Mouse (Mus musculus): ENCODE results near the gene Ppat.
"Not testable (repeated sequence)": the region's sequence is repeated elsewhere in the genome, so short reads cannot be mapped to it uniquely, and the experiment has no call there.

Gene Ppat

DNA sequence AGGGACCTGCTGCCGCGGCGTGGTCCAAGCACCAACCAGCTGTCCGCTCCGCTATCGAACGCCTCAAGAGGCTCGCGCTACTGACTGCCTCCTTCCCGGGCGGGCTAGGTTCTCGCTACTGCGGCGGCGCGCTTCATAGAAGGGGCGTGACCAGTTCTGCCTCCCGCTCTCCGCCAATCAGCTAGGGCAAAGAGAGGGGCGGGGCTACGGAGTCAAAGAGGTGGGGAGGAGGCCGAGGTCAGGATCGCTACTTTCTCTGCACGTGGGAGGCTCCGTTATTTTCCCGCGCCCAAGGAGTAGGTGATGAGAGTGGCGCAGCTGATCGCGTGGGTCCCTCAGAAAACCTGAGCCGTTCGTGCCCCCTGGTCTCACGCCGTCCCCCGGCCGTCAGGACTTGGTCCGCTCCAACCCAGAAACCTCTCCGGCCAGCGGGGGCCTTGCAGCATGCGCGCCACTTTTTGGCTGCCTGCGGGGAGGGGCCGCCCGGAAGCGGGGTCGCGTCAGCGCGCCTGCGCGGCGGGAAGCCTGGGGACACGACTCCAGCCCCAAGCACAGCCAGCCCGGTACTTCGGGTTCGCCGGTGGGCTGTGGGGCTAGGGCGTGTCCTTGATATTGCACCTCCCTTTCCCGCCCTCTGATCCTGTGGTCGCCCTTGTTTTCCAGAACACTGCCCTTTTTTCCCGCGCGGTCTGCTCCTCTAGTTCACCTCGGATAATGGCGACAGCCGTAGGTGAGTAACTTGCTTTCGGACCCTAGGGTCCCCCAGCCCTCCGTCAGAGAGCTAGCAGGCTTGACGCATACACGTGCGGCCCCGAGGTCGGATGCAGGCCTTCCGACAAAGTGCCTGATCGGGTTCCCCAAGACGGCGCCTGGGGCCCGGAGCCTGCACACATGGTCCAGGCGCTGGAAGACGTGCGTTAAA lies at the start of gene Ppat, which contains the start of gene Paics:
Gene Ppat, minus strand, starts transcription at position 473 of the 922 bp plus-strand sequence.
Gene Paics, plus strand, starts transcription at position 202 of the 922 bp plus-strand sequence.
- peak; percentile 99 to 100 for DNase-seq

DNA sequence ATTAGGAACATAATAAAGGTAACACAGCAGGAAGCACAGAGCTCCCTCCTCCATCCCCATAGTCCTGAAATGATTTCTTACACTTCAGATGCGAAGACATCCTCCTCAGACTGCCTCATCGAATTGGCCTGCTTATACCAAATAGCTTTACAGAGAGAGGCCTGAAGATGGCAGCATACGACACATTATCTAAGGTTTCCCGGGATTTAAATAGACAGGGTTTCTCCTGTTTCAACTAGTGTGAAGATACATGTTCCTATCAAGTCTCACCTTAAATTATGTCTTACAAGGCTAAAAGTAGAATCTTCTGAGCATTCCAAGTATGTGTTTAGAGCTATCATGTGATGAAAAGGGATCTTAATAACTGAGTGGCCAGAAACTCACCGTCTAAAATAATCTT lies 47.0 kb upstream of the Ppat start:
- DNase-seq = peak in 1 of 2 experiments; percentile 7

DNA sequence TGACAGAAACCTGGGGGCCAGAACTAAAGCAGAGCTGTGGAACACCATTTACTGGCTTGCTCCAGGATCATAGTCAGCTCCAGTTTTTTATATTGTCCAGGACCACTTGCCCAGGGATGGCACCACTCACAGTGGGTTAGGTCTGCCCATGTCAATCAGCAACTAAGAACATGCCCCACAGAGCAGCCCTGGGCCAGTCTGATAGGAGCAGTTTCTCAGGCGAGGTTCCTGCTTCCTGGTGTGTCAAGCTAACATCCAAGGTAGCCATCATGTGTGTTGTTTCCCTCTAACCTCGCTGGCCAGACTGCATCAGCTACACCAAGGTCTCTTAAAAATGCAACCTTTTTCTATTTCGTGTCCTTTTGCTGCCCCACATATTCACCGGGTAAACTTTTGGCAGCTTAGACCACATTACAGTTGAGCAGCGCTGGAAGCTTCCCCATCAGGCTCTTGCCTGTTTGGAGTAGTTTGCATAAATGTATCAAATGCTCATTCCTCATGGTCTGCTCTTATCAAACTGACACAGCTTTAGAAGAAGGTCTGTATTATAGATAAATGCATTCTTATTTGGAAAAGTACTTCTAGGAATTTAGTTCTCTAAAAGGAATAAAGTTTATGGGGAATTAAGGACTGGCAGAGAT lies 41.9 kb upstream of the Ppat start:
- DNase-seq = no peak

DNA sequence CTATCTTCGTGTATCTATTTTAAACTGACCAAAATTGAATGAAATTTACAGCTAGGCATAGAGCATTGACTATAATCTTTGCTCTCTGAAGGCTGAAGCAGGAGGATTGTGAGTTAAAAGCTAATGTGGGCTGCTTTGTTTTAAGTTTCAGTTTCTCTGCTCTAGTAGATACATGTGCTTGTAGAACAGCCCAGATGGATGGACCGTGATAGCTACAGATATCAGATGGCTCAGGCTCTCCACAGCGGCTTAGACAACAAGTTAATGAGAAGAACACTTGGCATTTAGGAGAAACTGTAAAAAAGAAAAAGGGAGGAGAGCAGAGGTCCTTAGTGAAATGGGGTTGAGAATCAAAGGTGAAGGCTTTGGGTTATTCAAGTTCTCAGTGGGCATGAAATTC lies 39.4 kb upstream of the Ppat start:
- no peak for DNase-seq

DNA sequence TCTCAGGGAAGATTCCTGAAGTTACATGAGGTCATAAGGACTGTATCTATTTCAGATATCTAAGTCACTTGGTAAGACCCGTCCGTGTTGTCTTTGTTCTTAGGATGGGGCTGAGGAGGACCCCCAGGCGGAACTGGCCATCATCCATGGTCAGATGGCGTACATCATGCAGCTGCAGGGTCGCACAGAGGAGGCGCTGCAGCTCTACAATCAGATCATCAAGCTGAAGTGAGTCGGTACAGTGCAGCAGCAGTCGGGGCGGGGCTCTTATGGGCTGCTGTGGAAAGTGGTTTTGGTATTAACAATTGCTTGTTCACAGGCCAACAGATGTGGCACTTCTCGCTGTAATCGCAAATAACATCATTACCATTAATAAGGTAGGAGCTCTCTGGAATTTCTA lies 32.6 kb upstream of the Ppat start:
- no peak for DNase-seq

DNA sequence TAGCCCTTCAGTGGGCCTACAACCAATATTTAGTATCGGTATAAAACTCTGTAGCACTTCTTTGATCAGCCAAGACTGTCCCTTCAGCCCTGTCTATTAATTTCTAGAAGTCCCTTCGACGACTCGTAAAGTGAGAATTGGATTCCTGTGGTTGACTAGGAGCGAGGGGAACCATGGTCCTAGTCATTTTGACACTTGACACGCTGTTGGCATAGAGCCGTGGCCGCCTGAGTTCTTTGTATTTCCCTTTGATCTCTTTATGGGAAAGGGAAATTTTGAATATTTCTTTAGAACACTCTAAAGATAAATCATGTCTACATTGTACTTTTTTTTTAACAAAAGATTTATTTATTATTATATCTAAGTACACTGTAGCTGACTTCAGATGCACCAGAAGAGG lies 24.4 kb upstream of the Ppat start:
- DNase-seq = no peak

DNA sequence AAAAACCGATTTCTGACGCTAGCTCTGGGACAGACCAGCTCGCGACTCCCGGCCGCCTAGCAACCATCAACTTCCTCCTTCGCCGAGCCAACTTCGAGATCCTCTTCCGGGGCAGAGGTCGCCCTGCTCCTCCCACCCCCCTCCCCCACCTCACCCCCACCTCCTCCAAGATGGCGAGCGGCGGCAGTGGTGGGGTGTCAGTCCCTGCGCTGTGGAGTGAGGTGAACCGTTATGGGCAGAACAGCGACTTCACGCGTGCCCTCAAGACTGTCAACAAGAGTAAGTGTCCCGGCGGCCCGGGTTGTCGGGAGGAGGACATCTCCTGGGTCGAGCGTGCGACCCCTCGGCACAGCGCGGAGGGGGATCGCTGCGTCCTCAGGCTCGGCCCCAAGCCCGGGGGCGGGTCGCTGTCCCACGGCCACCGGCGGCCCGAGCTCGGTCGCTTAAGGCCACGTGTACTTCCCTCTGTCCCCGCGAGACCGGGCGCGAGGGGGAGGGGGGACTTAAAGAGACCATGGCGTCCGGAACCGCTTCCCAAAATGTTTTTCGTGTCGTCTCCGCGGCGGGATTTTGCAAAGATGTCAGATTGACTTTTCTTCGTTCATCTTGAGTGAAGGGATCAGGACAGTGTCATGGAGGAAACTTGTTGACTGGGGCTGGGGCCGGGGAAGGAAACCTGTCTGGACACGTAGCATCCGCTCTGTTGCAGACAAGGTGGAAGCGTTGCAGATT lies 23.3 kb upstream of the Ppat start, which contains the start of gene Srp72:
Gene Srp72, plus strand, starts transcription at position 130 of the 732 bp plus-strand sequence.
- DNase-seq = peak; percentile 91 to 92

DNA sequence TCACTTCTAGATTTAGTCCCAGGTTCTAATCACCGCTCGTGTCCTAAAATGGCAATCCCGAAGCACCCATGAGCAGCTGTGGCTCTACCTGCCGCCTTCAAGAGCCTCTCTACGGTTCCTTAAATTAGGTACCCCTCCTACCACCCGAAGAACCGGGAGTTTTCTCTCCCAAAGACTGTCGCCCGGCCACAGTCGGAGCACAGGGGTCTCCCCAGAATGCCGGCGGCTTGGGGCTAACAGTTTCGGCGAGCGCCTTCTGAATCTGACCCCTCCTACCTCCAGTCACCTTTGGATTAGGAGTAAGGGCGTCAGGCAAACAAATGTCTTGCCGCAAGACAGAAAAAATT lies 22.8 kb upstream of the Ppat start:
- DNase-seq = no peak

DNA sequence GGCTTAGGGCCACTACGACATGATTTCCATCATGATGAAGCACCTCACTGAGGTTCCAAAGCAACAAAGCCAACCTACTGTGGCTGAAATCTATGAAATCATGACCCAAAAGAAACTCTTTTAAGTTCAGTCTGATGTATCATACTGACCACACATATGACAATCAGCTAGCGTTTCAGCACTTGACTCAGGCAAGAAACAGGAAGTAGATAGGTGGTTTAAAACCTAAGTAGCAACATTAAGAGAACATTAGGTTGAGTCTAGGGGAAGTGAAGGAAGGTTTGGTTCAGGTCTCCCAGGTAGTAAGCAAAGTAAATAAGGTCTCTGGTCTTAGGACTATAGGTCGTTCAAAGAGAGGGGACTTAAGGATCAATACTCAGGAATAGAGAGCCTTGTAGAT lies 22.1 kb upstream of the Ppat start:
- DNase-seq = no peak

DNA sequence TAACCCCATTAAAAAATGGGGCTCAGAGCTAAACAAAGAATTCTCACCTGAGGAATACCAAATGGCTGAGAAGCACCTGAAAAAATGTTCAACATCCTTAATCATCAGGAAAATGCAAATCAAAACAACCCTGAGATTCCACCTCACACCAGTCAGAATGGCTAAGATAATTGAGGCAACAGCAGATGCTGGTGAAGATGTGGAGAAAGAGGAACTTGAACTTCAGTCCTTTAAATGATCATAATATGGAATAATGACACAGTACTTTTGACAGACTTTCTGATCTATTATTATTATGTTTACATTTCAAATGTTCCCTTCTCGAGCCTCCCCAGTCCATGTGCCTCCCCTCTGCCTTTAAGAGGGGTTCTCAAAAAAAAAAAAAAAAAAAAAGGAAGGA lies 19.7 kb upstream of the Ppat start:
- DNase-seq = not testable (repeated sequence)

DNA sequence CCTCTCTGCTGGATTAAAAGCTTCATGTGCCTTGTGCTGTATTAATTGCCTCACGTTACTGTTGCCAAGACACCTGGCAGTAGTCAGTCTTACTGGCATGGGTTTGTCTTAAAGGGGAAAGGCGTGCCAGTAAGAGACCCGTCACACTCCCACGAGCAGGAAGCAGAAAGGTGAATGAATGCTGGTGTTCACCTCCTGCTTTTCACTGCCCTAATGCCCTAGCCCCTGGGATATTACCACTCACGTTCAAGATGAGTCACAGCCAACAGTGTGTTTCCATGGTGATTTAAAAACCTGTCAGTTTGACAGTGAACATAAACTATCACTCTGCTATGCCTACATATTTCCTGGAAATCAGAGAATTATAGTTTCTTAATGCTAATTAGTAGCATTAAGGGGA lies 17.9 kb upstream of the Ppat start:
- DNase-seq = no peak

DNA sequence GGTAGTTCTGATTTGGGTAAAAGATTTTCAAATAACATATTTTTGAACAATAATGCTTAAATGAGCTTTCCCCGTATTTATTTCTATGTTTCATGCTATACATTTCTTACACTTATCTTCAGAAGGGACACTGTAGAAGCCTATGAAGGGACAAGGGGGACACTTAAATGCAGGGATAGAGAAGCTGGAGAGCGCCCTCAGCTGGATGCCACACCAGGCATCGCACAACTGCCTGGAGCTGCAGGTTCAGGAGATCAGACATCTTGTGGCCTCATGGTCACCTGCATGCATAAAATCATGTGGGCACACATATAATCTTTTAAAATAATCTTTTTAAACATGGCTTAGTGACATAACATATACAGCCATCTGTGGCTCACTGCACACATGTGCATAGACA lies 13.3 kb upstream of the Ppat start:
- peak in 1 of 2 experiments; percentile 45 for DNase-seq

DNA sequence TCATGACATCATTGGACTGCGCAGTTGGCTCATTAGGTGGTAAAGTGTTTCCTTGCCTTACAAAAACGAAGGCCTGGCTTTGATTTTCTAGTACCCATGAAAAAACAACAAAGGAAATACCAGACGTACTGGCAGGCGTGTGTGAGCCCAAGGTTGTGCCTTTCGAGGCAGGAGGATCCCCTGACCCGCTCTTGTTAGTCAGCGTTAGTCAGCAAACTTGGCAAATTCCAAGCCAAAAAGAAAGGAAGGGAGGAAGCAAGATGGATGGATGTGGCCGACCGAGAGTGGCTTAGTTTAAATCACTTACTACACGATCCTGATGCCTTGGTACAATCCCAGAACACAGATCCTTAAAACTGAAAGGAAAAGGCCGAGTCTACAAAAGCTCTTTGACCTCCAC lies 11.2 kb upstream of the Ppat start:
- no peak for DNase-seq

DNA sequence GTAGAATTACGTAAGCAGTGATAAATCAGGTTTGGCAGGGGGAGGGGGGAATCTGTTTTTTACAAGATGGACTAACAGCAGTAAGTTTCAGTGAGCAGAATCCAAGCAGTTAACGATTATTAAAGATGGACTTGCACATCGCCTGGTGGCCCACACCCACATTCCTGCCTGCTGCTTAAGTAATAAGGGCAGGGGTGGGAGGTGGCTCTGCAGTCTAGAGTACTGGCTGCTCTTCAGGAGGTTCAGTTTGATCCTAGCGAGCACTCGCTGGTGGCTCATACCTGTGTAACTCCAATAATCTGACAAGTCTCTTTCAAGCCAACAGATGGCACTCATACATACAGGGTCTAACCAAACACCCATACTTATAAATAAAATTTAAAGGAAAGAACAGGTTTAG lies 8.2 kb upstream of the Ppat start:
- peak in 1 of 2 experiments; percentile 22 for DNase-seq

DNA sequence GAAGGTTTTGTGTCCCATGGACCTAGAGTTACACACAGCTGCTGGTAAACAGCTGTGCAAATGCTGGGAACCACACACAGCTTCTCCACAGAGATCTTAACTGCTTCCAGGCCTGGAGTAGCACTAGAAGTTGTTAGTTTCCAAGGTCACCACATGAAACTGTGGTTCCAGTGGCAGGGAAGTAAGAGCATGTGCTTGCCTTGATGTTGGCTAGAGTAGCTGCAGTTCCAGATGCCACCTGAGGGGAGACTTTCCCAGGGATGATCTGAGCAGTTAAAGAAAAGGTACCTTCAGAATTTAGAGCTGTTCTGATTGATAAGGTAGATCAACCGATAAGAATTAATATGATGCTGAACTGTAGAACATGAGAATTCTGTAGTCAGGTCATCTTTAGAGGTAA lies 6.6 kb upstream of the Ppat start:
- no peak for DNase-seq

DNA sequence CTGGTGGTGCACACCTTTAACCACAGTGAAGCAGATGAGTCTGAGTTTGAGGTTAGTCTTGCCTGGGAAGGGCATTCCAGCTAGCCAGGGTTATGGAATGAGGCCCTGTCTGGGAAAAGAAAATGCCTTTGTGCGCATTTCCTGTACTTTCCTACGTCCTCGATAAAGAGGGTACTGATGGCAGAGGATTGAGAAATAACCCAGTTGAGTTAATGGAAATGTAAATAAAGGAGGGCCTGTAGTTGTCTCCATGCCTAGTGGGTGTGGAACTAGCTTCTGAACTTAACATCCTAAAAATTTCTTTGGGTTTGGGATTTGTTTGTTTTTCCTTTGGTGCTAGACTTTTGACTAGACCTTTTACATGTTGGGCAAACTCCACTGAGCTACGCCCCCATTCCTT lies 4.1 kb upstream of the Ppat start:
- no peak for DNase-seq

DNA sequence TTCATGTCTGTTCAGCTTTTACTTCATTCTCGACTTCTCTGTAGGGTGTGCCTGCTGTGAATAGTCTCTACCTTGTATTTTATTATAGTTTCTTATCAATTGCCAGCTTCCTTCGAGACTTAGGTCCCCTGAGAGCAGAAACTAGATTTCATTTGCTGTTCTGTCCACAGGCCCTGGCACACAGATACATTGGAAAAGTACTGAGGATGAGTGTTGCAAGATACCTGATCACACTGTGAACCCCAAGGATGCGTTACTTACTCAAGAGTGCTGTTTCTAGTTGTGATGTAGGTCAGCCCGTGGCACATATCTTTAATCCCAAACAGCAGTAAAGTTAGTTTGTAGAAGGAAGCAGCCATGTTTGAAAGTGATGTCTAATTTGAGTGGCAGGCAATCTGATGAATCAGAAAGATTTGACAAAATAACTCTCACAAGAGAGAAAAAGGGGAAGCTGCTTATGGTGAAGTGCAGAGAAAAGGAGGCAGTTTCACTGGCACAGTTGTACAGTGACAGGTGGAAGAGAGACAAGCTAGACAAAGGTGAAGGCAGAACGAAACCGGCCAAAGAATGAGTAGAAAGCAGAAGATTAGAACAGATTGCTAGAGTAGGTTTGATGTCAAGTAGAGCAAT lies 3.0 kb upstream of the Ppat start:
- DNase-seq = no peak

DNA sequence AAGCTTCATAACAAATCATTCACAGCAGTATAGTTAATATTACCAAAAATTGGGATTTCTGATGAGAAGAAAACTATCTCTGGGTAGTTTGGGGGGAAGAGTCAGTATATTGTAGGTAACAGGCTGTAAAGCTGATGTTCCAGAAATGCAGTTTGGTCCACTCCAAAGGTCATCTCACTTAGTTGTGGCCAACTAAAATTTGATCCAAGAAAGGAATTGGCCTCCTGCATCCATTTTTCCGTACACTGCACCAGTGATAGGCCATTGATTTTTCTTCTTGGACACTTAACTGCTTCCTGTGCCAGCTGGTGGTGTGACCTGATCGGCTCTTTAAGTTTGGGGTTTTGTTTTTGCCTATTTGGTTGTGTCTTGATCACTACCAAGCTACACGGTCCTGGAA lies 2.4 kb upstream of the Ppat start:
- no peak for DNase-seq

DNA sequence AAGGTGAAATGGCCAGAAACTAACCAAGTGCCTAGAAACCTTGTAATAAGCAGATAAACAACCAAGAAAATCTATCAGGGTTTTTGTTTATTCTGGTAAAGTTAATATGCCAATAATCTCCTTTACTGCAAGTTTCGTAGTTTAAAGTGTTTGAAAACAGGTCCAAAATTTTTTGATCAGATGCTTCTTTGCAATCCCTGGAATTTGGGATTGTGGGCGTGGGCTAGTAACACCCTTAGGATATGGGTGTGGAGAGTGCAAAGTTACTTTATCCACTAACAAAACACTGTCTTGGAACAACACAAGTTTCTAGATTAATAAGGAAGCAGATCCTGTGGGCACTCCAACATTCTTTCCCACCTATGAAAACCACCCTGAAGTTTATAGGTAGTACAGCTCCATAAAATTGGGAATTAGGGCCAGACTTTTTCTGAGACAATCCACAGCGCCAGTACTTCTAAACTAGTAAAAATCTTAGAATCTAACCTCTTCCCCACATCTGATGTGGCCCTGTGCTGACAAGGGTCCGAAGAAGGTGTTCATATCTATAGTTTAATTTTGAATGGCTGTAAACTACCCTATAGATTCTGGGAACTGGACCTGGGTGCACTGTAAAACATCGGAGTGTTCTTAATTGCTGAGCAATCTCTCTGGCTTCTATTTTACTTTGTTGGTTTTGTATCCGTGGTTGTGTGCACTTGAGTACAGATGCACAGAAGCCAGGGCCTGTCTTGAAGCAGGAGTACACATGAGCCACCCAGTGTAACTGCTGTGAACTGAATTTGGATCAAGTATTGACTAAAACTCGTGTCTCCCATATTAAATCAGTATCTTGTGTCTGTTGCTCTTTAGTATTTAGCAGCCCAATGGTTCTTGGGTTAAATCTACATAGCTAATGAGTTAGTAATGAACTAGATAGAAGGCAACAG lies 998 bp upstream of the Ppat start:
- no peak for DNase-seq

DNA sequence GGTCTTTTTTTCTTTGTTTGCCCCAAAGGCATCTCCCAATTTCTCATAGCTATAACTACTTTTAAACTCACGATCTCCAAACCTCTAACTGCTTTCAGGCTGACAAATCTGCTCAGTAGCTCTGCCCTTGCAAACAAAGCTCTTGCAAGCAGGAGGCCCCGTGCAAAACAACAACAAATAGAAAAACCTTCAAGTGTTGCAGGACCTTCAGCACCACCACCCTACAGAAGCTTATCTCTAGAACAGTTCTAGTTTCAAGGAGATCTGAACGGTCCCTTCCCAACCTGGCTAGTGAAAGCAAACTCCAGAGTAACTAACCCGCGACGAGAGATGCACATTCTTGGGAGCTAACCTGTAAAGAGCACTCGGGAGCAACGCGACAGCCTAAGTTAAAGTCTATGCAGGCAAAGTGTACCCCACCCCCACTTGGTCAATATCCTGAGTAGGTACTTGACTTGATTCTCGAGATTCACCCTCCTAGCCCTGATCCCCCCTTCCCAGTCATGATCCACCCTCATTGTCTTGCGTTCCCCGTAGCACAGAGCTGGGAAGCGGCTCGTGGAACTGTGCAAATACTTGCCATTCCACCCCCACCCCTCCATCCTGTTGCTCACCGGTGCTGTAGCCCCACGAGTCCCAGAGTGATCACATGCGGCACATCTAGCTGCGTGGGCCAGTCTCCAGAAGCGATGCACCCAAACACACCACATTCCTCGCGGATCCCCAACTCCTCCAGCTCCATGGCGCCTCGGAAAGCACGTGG lies 854 bp downstream of the Ppat start:
- DNase-seq = peak in 1 of 2 experiments; percentile 37

DNA sequence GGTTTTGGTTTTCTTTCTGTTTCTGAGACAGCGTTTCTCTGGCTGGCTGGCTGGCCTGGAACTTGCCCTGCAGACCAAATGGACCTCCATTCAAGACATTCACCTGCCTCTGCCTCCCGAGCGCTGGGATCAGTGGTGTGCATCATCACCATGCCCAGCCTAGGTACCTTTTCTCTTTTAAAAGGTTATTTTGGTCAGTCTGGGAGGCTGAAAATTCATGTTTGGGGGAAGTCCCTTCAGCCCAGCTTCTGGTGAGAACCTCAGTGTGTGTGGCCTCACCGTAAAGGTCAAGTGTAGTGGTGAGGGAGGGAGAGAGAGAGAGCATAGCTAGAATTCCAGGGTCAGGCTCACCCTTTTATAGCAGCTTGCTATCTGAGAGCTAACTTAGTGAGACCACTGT lies 3.6 kb downstream of the Ppat start:
- no peak for DNase-seq

All from kidney, postnatal 25 days (tissue).